Mouse (Mus musculus) liver (tissue): ENCODE measurements at regions not wholly inside any gene's neighbourhood (a gene's known extent, or its start where the extent isn't known, plus 50 kb on each side); places are given as distances from the start of the nearest gene placed in this dataset.
A peak's percentile ranks its signal among the peaks of the same experiment; 100 is the strongest.

Experiments
- DNase-seq: peaks from one replicate; pipeline ENCODE4 v3.0.0-alpha.2; 2020; ENCODE audit warnings: mixed read lengths

DNA sequence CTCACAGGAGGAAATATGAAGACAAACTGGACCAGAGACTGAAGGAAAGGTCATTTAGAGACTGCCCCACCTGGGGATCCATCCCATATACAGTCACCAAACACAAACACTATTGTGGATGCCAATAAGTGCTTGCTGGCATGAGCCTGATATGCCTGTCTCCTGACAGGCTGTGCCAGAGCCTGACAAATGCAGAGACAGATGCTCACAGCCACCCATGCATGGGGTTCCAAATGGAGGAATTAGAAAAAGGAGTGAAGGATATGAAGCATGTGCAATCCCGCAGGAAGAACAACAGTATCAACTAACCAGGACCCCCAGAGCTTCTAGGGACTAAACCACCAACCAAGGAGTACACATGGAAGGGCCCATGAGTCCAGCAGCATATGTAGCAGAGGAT, 505.9 kb downstream of the Gm6685 start:
- no peak for DNase-seq

- DNase-seq: no peak
These were observed 539.6 kb downstream of the Gm6685 start for GRCm38 (mm10) chr11:27799826-27800620.

GRCm38 (mm10) chr11:27753913-27754218, 585.8 kb downstream of the Gm6685 start:
- no peak for DNase-seq

DNA sequence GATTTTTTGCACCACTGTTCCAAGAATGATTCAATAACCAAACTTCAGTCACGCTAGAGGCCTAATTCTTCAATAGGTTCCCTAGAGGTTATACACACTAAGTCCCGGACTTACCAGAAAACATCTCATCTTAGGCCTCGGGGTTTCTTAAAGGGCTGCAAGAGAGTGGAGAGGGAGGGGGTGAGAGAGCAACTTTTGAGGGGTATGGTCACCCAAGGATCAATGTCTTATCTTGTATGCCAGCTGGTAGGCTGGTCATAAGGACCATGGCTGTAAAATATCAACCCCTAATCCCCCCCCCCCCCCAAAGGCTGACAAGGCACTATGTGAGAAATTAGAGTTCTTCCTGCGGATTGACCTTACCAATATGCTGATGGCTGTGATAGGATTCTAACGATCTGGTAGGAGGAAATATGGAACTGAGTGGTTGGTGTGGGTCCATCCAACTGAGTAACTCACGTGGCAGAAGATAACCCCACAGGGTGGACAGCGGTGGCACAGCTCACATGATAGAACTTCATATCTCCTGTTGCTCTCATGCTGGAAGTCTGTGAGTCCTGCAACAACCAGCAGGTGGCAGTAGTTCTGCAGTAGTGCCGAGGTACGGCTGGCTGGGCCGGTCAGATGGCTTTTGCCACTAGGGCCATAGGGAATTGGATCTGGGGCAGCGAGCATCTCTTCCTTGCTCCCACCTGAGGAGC, 586.3 kb downstream of the Gm6685 start:
- peak; percentile 51 for DNase-seq

DNA sequence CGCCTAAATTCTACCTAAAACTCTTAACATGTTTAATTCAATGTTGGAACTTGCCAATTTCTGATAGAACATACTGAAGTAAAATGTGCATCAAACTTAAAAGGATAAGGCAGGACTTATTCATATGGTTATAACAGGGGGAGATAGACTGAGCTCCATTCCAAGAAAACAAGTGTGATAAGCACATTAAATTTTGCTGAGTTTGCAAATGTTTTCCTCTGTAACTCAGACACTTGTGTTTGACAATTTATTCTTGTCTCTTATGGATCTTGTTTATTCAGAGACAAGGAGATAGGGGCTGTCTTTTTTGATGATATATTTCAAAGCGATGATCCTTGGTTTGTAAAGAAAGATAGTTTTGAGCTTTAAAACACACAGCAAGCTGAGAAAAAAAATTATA, 613.6 kb downstream of the Gm6685 start:
- DNase-seq: no peak

GRCm38 (mm10) chr11:27721346-27721745, 618.3 kb downstream of the Gm6685 start:
- no peak for DNase-seq

GRCm38 (mm10) chr11:27672436-27672835, 667.2 kb downstream of the Gm6685 start:
- no peak for DNase-seq
